Mouse (Mus musculus): ENCODE data around the gene Stfa2l1. TPM values are rescaled to one million over a fixed set of nuclear protein-coding genes. Genes with fewer than 3 reads are reported as not detected.

Gene Stfa2l1
- total RNA-seq (2023) = 53.6 and 61.3 TPM in 2 replicates

GRCm38 (mm10) chr16:36156402-36156975, at the start of gene Stfa2l1:
Stfa2l1 (plus strand) TSS chr16:36156811.

GRCm38 (mm10) chr16:36131141-36131540, 25.5 kb upstream of the Stfa2l1 start, which contains the start of gene Csta1:
Csta1 (minus strand) TSS chr16:36131241.

GRCm38 (mm10) chr16:36183912-36184311, 27.3 kb downstream of the Stfa2l1 start, which contains the start of gene Gm5483:
Gm5483 (plus strand) TSS chr16:36184212.

GRCm38 (mm10) chr16:36209967-36210453, 53.4 kb downstream of the Stfa2l1 start, which contains the start of gene Gm5416:
Gm5416 (plus strand) TSS chr16:36210403.

Other genes starting within 250 kb of the Stfa2l1 start
- 23.1 and 23.2 TPM in 2 replicates for gene Parp9, start 218.3 kb upstream of the Stfa2l1 start, total RNA-seq (2023)
- 15.1 and 18.5 TPM in 2 replicates for gene Dtx3l, start 217.7 kb upstream of the Stfa2l1 start, total RNA-seq (2023)
- 61.6 and 72.1 TPM in 2 replicates for gene Kpna1, start 178.1 kb upstream of the Stfa2l1 start, total RNA-seq (2023)
- gene Wdr5b, start 115.6 kb upstream of the Stfa2l1 start, total RNA-seq (2023) = 4.1 and 5.4 TPM in 2 replicates
- gene Fam162a, start 85.2 kb upstream of the Stfa2l1 start, total RNA-seq (2023) = 9.1 and 12.7 TPM in 2 replicates
- 4.1 and 7.6 TPM in 2 replicates for gene Ccdc58, start 85.1 kb upstream of the Stfa2l1 start, total RNA-seq (2023)
- not detected in 2 replicates for gene Csta1, start 25.6 kb upstream of the Stfa2l1 start, total RNA-seq (2023)
- gene Gm5483, start 27.4 kb downstream of the Stfa2l1 start, total RNA-seq (2023) = 20.4 and 30.4 TPM in 2 replicates
- not detected in 2 replicates for gene Gm5416, start 53.6 kb downstream of the Stfa2l1 start, total RNA-seq (2023)
- gene 2010005H15Rik, start 64.7 kb downstream of the Stfa2l1 start, total RNA-seq (2023) = not detected in 2 replicates
- 4.2 and 5.7 TPM in 2 replicates for gene Stfa1, start 120.1 kb downstream of the Stfa2l1 start, total RNA-seq (2023)
- not detected in 2 replicates for gene BC117090, start 177.5 kb downstream of the Stfa2l1 start, total RNA-seq (2023)
- 2.0 and 2.5 TPM in 2 replicates for gene BC100530, start 210.9 kb downstream of the Stfa2l1 start, total RNA-seq (2023)